Mouse (Mus musculus) liver, embryonic 13.5 days (tissue): ENCODE measurements around the gene Kif6. TPM values are rescaled to one million over a fixed set of nuclear protein-coding genes. Genes with fewer than 3 reads are reported as not detected.

Experiments
- ATAC-seq: fragments of 200-750 bp; cut with Nextera tagmentation; 2 replicates; pipeline ENCODE4 v1.8.0; 2017; ENCODE audit warnings: low read depth, mild to moderate bottlenecking, moderate number of reproducible peaks, moderate library complexity
- DNase-seq: peaks from one replicate; pipeline ENCODE4 v3.0.0; 2022
- H3K27ac ChIP-seq: fragments of 300-500 bp; sonication (generic); 2 replicates; pipeline ENCODE4 v1.5.1; 2015; ENCODE audit warnings: moderate library complexity, mild to moderate bottlenecking, inconsistent platforms
- H3K27me3 ChIP-seq: fragments of 300-500 bp; sonication (generic); 2 replicates; pipeline ENCODE4 v1.6.1; 2015; ENCODE audit warnings: mild to moderate bottlenecking, inconsistent platforms
- H3K36me3 ChIP-seq: fragments of 300-500 bp; sonication (generic); 2 replicates; pipeline ENCODE4 v1.6.1; 2015; ENCODE audit warnings: mild to moderate bottlenecking, inconsistent platforms
- H3K4me1 ChIP-seq: fragments of 300-500 bp; sonication (generic); replicated peaks from 2 replicates; pipeline ENCODE4 v1.6.1; 2015; ENCODE audit warnings: inconsistent platforms
- H3K4me2 ChIP-seq: fragments of 300-500 bp; sonication (generic); 2 replicates; pipeline ENCODE4 v1.6.1; 2015; ENCODE audit warnings: inconsistent platforms, mild to moderate bottlenecking, moderate library complexity
- H3K4me3 ChIP-seq: fragments of 300-500 bp; sonication (generic); replicated peaks from 2 replicates; pipeline ENCODE4 v1.5.1; 2015; ENCODE audit warnings: mild to moderate bottlenecking, inconsistent platforms
- H3K9ac ChIP-seq: fragments of 300-500 bp; sonication (generic); 2 replicates; pipeline ENCODE4 v1.6.1; 2015; ENCODE audit warnings: mild to moderate bottlenecking, inconsistent platforms
- H3K9me3 ChIP-seq: fragments of 300-500 bp; sonication (generic); replicated peaks from 2 replicates; pipeline ENCODE4 v1.6.1; 2016; ENCODE audit warnings: inconsistent platforms
- WGBS: fragments of 180-500 bp; shearing (Covaris S2); methylation state at CpG from one replicate; pipeline ENCODE4 v1.1.7; 2015; ENCODE audit not compliant: insufficient replicate concordance; 5-methylcytosine and 5-hydroxymethylcytosine counted together
- polyA plus RNA-seq: library from polyadenylated mRNA; unstranded; fragments of >200 nt; fragmentation: Nextera tagmentation; extraction: Ambion mirVana; gene quantifications from 2 replicates; pipeline ENCODE4 v1.2.1, GENCODE M21; 2015

The Kif6 gene
- polyA plus RNA-seq, 1 experiment from 2014 or later, result 0.10 TPM

GRCm38 (mm10) chr17:49738351-49738750 lies 123.4 kb downstream of the Kif6 start:
- ATAC-seq, result no peak
- H3K27me3 ChIP-seq, result no peaks in the 10 kb centered on the region
- H3K4me1 ChIP-seq, result no peaks in the 10 kb centered on the region
- H3K9ac ChIP-seq, result no peak overlapping the region
- no peak overlapping the region for H3K4me3 ChIP-seq
- H3K4me2 ChIP-seq, result no peak overlapping the region
- WGBS, result 66% methylated on average over 11 of the region's 11 CpGs
- H3K9me3 ChIP-seq, result no peaks in the 10 kb centered on the region
- no peak for DNase-seq
- no peaks in the 10 kb centered on the region for H3K36me3 ChIP-seq
- no peak overlapping the region for H3K27ac ChIP-seq

DNA sequence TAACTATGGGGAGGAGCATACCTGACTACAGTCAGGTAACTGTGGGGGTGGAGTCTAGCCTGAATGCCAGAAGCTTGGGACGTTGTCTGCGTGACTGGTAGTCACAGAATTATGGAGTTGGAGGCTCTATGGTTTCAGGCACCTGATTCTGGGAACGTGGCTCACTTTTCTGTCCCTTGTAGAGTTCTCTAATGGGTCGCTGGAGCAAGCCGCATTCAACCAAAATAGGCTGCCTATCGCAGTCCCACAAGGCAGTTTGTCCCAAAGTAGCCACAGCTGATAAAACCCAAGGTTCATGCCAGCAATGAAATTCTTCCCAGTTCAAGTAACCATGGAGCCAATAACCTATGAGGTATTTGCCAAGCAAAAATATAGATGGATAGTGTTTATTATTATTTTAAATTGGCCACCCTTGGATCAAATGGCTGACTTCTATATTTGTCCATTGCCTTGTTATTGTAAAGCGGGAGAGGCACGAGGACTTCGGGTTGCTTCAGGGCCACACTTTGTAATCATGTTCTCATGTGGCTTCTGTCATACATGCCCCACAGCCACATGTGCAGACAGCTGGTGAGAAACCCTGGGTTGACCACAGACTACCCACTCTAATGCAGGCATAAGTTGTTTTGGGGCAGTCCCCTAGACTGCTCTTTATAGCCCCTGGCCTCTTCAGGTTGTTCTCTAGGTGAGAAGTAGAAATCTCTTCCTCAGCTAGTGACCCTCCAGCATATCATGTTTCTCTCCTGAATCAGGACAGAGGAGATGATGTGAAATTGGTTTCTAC lies 125.2 kb downstream of the Kif6 start:
- Histone ChIP-seq H3K36me3 (no peaks in the 10 kb centered on the region), H3K27me3 (no peaks in the 10 kb centered on the region), H3K9me3 (no peaks in the 10 kb centered on the region), H3K27ac (no peak overlapping the region), H3K4me2 (no peak overlapping the region), H3K4me3 (no peak overlapping the region), H3K4me1 (no peaks in the 10 kb centered on the region), H3K9ac (no peak overlapping the region)
- DNase-seq, result no peak
- WGBS, result 71% methylated on average over 9 of the region's 9 CpGs
- no peak for ATAC-seq

DNA sequence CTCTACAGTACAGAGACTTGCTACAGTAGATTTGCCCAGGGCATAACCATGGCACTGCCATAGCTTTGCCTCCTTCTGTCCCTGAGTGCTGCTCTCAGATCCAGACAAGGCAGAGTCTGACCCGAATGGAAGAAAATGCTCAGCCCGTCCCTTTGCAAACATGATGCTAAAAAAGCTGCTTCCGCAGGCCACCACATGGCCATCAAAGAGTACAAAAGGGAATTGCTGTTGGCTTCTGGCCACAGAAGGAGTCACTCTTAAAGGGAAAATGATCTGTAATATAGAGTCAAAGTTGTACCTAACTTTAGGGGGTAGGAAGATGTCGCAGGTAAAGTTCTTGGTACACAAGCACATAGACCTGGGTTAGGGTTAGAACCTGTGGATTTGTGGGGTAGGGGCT lies 126.2 kb downstream of the Kif6 start:
- Histone ChIP-seq H3K9ac (no peak overlapping the region), H3K4me2 (no peak overlapping the region), H3K4me3 (no peak overlapping the region), H3K27ac (no peak overlapping the region), H3K27me3 (no peaks in the 10 kb centered on the region), H3K4me1 (no peaks in the 10 kb centered on the region), H3K36me3 (no peaks in the 10 kb centered on the region), H3K9me3 (no peaks in the 10 kb centered on the region; the same call in 1 of the 2 replicates)
- 72% methylated on average over 4 of the region's 4 CpGs for WGBS
- DNase-seq (no peak), ATAC-seq (no peak)

GRCm38 (mm10) chr17:49741927-49742326 lies 127.0 kb downstream of the Kif6 start:
- ATAC-seq, result no peak
- no peaks in the 10 kb centered on the region for H3K4me1 ChIP-seq
- DNase-seq, result no peak
- 60% methylated on average over 5 of the region's 5 CpGs for WGBS
- H3K4me2 ChIP-seq, result no peak overlapping the region
- no peak overlapping the region for H3K4me3 ChIP-seq
- no peaks in the 10 kb centered on the region for H3K27me3 ChIP-seq
- no peak overlapping the region for H3K9ac ChIP-seq
- H3K27ac ChIP-seq, result no peak overlapping the region
- no peaks in the 10 kb centered on the region for H3K36me3 ChIP-seq
- peaks cover 2% of the 10 kb centered on the region; the same call in 1 of the 2 replicates for H3K9me3 ChIP-seq

DNA sequence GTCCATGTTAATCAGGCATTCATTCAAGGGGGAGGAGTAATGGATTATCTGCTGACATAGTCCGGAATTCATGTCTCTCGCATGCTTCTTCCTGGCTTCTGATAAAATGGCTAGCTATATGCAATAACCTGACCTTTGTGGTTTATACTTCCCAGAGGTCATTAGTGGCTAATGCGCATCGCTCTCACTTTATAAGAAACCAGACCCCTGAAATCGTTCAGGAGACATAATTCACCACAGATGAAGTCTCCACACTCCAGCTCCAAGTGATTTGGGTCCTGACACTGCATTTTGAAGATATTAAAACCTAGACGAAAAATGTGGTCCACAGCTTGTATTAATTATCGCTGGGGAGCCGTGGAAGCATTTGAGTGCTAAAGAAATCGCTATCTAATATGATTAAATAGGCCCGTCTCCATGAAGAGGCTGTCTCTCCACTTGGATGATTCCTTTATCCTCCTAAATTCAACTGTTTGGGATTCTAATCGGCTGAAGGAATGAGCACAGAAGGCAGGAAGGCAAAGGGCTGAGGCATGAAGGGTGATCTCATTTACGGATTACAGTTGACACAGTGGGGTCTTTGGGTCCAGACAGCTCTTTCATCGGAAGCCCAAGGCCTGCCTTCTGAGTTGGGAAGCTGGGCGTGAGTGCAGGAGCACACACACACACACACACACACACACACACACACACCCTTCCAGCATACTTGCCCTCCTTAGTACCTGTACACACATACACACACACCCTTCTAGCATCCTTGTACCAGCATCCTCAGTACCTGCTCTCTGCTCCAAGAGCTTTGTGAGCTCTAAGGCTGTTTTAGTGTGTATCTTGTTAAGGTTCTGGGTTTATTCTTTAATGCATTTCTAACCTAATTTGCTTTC lies 128.9 kb downstream of the Kif6 start:
- Histone ChIP-seq H3K4me3 (no peak overlapping the region), H3K36me3 (no peaks in the 10 kb centered on the region), H3K27me3 (no peaks in the 10 kb centered on the region), H3K9me3 (peaks cover 2% of the 10 kb centered on the region; the same call in 1 of the 2 replicates), H3K4me2 (no peak overlapping the region), H3K9ac (no peak overlapping the region), H3K27ac (no peak overlapping the region), H3K4me1 (no peaks in the 10 kb centered on the region)
- no peak for DNase-seq
- 71% methylated on average over 14 of the region's 14 CpGs for WGBS
- no peak for ATAC-seq

- peaks cover 2% of the 10 kb centered on the region; the same call in 1 of the 2 replicates for H3K9me3 ChIP-seq
- no peak overlapping the region for H3K27ac ChIP-seq
- DNase-seq, result no peak
- no peaks in the 10 kb centered on the region for H3K4me1 ChIP-seq
- H3K27me3 ChIP-seq, result no peaks in the 10 kb centered on the region
- H3K4me2 ChIP-seq, result no peak overlapping the region
- ATAC-seq, result no peak
- H3K36me3 ChIP-seq, result no peaks in the 10 kb centered on the region
- no peak overlapping the region for H3K9ac ChIP-seq
- 35% methylated on average over 6 of the region's 6 CpGs for WGBS
- no peak overlapping the region for H3K4me3 ChIP-seq
Observed at GRCm38 (mm10) chr17:49750889-49751324, 136.0 kb downstream of the Kif6 start.

DNA sequence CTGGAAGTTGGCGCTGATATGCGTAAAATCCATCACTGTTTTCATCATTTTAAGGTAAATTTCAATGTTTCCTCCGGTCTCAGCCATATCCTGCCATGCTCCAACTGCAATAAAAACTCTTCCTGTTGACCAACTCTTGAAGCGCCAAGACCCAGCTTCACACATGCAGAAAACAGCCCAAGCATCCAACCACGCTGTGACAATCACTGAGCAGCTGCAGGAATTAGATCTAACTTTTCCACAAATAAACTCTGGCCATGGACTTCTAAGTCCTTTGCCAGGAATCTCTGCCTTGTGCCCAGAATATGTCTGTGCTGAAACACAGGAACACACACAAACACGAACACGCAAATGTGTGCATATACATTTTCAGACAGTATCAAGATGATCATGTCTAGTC lies 138.9 kb downstream of the Kif6 start:
- Histone ChIP-seq H3K9ac (no peak overlapping the region), H3K4me2 (no peak overlapping the region), H3K4me3 (no peak overlapping the region), H3K4me1 (no peaks in the 10 kb centered on the region), H3K27me3 (no peaks in the 10 kb centered on the region), H3K9me3 (no peaks in the 10 kb centered on the region), H3K36me3 (no peaks in the 10 kb centered on the region), H3K27ac (no peak overlapping the region)
- no peak for DNase-seq
- WGBS, result 76% methylated on average over 7 of the region's 7 CpGs
- ATAC-seq, result no peak

DNA sequence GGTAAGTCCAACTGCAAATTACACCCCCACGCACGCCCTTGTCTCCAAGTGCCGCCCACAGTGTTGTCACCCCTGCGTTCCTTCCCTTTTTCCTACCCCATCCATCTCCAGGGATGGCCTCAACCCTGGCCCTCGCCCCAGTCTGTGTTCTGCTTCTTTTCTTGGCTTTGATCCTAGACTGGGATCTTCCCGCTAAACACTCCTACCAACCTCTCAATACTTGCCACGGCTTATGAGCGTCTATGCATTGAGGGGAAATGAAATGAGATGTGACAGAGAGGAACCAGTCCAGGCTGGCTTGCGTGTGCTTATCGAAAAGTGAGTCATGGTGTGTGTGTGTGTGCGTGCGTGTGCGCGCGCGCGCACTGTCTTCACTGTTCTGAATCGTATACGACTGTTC lies 141.9 kb downstream of the Kif6 start:
- 81% methylated on average over 19 of the region's 19 CpGs for WGBS

GRCm38 (mm10) chr17:49759047-49759446 lies 144.1 kb downstream of the Kif6 start:
- no peaks in the 10 kb centered on the region for H3K4me1 ChIP-seq
- WGBS, result 66% methylated on average over 4 of the region's 4 CpGs
- H3K36me3 ChIP-seq, result no peaks in the 10 kb centered on the region
- no peak overlapping the region for H3K27ac ChIP-seq
- no peak overlapping the region for H3K4me2 ChIP-seq
- H3K27me3 ChIP-seq, result no peaks in the 10 kb centered on the region
- no peak for DNase-seq
- H3K9ac ChIP-seq, result no peak overlapping the region
- ATAC-seq, result no peak
- no peak overlapping the region for H3K4me3 ChIP-seq
- no peaks in the 10 kb centered on the region for H3K9me3 ChIP-seq

More for the DNA sequence above, 141.9 kb downstream of the Kif6 start:
- ATAC-seq (no peak), DNase-seq (no peak)
- Histone ChIP-seq H3K9me3 (no peaks in the 10 kb centered on the region), H3K27me3 (no peaks in the 10 kb centered on the region), H3K4me2 (no peak overlapping the region), H3K4me1 (no peaks in the 10 kb centered on the region), H3K9ac (no peak overlapping the region), H3K27ac (no peak overlapping the region), H3K4me3 (no peak overlapping the region), H3K36me3 (no peaks in the 10 kb centered on the region)

- ATAC-seq, result no peak
- 68% methylated on average over 11 of the region's 11 CpGs for WGBS
- no peaks in the 10 kb centered on the region for H3K27me3 ChIP-seq
- H3K4me2 ChIP-seq, result no peak overlapping the region
- no peak overlapping the region for H3K27ac ChIP-seq
- H3K9me3 ChIP-seq, result no peaks in the 10 kb centered on the region
- H3K9ac ChIP-seq, result no peak overlapping the region
- H3K4me1 ChIP-seq, result no peaks in the 10 kb centered on the region
- H3K4me3 ChIP-seq, result no peak overlapping the region
- H3K36me3 ChIP-seq, result no peaks in the 10 kb centered on the region
- no peak for DNase-seq
Observed at GRCm38 (mm10) chr17:49761260-49761659, 146.3 kb downstream of the Kif6 start.

DNA sequence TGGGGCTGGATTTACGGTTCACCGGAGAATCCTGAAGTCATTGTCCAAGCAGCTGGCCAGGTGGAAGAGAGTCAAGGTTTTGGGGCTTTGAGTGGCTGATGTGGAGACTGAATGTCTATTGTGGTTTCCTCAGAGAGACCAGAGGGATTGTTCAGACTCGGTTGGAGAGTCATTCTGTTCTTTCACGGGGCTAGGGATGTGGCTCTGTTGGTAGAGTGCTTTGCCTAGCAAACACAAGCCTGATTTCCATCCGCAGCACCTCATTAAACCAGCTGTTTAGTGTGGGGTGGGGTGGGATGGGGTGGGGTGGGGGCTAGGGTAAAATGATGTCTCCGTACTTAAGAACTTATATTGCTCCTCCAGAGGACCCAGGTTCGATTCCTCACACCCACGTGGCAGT lies 146.9 kb downstream of the Kif6 start:
- H3K27ac ChIP-seq, result no peak overlapping the region
- no peak overlapping the region for H3K4me2 ChIP-seq
- no peak overlapping the region for H3K4me3 ChIP-seq
- no peaks in the 10 kb centered on the region for H3K4me1 ChIP-seq
- 55% methylated on average over 8 of the region's 8 CpGs for WGBS
- no peak overlapping the region for H3K9ac ChIP-seq
- no peaks in the 10 kb centered on the region for H3K9me3 ChIP-seq
- H3K36me3 ChIP-seq, result no peaks in the 10 kb centered on the region
- ATAC-seq (no peak), DNase-seq (no peak)
- H3K27me3 ChIP-seq, result no peaks in the 10 kb centered on the region
